Mouse (Mus musculus) layer of hippocampus, postnatal 36 days (tissue): Measurements from ENCODE around the gene Omp. TPM values are rescaled to one million over a fixed set of nuclear protein-coding genes. Genes with fewer than 3 reads are reported as not detected.
"Not testable (repeated sequence)": the region's sequence is repeated elsewhere in the genome, so short reads cannot be mapped to it uniquely, and the experiment has no call there.

ENCODE experiments used
- DNase-seq, 2 experiments: peaks; one replicate each; pipeline ENCODE4 v3.0.0; 2022
- total RNA-seq, 2 experiments: library from RNA; stranded (reverse); gene quantifications; 2 replicates each; pipeline ENCODE4 v1.2.3; 2021

The Omp gene
- total RNA-seq = 1 to 10 TPM; 1.1 to 1.2 TPM

DNA sequence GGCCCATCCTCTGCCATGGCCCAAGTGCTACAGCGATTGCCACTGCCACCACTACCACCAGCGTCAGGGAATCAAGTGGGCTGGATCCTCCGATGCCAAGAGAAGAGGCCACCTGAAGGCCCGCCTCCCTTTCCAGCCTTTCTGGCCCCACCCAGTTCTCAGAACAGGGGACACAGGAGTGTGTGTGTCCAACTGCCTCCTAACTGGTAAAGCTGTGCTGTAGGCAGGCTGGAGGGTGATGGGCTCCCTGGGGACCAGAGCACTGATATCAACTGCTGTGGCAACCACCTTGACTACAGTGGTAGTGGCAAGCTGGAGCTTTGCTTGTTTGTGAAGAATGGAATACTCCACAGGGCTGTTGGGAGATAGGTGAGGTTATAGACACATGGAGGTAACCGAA is at the start of gene Omp:
TSS of gene Omp (minus strand) at position 101 of the 400 bp plus-strand sequence.
- DNase-seq = no peak

DNA sequence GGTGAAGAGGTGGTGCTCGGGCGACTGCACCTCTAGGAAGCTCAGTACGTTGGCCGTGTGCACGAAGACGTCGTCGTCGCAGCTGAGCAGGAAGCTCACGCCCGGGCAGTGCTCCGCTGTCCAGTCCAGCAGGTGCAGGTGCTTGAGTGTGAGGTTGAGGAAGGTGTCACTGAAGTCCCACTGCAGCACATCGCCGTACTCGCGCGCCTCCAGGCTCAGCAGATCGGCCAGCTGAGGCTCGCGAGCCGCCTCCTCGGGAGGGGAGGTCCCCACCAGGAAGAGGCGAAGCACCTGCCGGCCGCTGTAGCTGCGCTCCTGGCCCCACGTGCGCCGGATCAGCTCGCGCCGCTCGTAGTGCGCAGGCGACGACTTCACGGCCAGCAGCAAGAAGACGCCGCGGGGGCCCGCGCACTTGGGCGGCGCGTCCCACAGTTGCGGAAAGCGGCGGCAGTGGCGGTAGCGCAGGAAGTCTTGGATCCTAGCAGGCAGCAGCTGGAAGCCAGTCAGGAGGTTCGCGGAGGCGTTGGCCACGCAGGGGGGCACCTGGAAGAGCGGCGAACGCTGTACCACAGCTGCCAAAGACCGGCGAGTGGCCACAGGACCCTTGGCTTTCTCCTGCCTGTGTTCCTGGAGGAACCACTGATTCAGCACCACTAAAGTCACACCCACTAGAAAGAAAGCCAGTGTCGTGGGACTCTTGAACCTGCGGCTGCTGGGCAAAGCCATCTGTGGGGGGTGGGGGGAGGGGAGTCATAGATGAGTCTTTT is 48.9 kb upstream of the Omp start:
- DNase-seq = peak in 1 of 2 experiments; percentile 22

DNA sequence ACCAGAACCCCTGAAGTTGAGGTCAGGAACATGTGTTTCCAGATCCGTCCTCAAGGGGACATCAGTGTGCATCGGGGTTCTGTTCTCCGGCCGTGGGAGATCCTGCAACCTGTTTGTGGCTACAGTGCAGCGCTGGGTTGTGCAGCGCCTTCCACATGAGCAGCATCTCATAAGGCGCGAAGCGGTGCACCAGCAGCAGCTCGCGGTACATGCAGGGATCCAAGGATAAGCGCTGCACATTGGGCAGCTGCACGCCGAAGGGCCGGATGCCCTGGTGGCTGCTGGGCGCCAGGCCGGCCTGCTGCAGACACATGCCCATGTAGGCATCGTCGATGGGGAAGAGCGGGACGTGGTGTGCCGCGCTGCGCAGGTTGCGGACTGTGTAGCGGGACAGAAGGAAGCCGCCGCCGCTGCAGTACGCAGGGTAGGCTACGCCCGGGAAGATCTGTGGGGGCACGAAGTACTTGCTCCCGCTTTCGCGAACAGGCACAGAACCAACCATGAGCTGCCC is 48.3 kb upstream of the Omp start:
- no peak for DNase-seq

DNA sequence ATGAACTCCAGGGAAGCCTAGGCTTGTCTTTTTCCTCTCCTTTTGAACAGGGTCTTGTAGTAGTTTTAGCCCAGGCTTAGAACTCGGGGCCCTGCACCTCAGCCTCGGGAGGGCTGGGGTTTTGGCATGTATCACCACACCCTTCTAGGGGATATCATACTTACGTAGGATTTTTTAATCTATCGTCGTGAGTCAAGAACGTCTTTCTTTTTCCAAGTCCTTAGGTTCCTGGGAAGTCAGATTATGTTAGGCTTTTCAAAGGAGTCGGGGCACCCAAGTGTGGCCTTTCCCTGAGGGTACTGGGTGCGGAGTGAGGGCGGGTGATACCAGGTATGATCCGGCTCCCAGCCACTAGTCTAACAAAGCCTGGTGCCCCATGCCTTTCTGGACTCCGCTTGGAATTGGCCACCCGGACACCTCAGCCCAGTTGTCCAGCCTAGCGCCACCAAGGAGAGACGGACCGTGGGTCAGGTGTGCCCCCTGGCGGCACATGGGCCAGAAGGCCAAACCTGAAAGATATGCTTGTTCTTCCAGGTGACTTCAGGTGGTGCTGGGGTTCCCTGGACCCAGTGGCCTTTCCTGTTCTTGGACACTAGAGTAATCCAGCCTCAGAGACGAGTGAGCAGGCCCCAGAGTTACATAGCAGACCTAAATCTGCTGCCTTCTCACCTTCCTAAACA is 46.4 kb upstream of the Omp start:
- DNase-seq = no peak

DNA sequence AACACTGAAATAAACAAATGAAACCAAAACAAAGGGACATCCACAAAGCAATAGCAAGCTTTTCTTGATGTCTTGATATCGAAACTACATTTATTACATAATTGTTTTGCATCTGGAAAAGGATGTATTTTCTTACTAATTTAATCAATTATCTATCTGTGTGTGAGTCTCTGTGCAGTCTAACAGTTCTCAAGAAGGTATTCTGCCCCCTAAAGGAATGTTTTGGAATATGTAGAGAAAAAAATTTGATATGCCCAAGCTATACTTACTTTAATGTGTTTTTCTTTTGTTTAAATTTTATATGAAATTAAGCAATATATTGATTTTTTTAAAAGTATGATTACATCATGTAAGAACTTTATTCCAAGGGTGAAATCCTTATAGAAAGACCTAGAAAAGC is 45.3 kb upstream of the Omp start:
- no peak for DNase-seq

DNA sequence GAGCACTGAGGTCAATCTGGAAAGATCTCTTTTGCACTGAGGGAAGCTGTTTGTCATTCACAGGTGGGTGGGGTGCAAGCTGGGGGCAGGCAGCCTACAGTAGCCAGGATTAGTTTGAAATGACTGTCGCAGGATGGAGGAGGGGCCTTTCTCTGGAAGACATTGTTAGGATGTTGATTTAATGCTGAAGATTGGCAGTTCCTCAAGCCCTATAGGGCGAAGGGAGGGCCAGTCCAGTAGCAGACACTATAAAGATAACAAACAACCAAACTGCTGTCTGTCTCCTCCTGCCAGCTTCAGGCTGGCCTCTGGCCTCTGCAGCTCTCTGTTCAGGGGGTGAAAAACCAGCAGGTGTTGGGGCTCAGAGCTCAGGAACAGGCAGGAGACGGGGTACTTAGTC is 44.4 kb upstream of the Omp start:
- no peak for DNase-seq

DNA sequence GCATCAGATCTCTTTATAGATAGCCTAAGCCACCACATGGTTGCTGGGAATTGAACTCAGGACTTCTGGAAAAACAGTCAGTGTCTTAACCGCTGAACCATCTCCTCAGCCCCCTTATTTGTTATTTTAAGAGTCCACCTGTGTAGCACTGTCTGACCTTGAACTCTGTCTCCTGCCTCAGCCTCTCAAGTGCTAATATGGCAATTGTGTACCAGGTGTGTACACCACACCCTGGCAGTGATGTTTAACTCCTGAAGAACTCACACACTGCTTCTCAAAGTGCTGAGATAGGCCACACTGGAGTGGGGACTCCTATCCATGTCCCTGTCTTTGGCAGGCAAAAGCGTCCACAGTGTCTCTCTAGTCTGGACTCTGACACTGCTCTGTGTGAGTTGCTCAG is 43.4 kb upstream of the Omp start:
- no peak for DNase-seq

DNA sequence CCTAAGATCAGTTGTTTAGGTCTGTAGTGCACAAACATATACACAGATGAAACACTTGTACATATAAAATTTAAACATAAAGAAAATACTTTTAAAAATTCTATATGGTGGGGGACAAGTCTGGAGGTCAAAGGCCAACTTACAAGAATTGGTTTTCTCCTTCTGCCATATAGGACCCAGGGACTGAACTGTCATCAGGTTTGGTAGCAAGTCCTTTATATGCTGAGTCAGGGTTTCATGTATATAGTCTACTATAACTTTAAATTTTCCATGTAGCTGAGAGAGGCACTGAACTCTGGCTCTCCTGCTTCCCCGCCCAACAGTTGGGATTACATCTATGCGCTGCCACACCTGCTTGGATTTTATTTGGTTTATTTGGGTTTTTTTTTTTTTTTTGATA is 42.9 kb upstream of the Omp start:
- no peak for DNase-seq

DNA sequence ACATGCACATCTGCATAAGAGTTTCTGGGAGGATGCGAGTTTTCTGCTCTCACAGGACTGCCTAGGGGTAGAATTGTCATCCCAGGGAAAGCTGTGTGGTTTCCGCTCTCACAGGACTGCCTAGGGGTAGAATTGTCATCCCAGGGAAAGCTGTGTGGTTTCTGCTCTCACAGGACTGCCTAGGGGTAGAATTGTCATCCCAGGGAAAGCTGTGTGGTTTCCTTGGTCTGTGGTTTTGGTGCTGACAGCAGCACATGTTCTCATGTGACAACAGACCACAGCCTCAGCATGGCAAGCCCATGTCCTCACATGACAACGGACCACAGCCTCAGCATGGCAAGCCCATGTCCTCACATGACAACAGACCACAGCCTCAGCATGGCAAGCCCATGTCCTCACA is 42.0 kb upstream of the Omp start:
- DNase-seq = not testable (repeated sequence)

DNA sequence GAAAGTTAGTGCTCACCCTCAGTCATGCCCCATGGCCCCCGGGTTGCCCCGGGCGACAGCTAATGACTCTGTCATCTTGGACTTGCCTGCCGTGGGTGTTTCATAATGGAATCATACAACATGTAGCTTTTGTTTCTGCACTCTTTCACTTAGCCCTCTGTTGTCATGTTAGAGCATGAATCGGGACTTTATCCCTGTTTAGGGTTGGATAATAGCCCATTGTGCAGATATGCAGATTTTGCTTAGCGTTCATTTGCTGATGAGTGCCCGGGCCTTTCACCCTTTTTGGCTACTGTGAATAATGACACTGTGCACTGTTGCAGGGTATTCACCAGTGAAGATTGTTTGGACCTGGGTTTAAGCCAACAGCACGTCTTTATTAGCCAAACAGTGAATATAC is 41.3 kb upstream of the Omp start:
- DNase-seq = no peak

DNA sequence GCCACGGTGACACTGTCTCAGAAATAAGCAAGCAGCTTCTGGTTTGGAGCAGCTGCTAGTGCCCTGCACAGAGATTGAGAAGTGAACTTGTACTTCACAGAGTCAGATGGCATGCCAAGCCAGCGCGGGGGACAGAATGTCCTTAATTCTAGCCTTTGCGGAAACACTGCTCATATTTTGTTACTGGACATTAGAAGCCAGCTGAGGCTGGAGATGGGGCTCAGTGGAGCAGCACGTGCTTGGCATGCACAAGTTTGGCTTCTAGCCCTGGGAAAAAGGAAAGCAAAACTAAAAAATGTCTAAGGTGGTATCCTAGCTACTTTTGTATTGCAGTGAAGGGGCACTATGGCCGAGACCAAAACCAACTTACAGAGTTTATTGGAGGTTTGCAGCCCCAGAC is 40.0 kb upstream of the Omp start:
- no peak for DNase-seq

DNA sequence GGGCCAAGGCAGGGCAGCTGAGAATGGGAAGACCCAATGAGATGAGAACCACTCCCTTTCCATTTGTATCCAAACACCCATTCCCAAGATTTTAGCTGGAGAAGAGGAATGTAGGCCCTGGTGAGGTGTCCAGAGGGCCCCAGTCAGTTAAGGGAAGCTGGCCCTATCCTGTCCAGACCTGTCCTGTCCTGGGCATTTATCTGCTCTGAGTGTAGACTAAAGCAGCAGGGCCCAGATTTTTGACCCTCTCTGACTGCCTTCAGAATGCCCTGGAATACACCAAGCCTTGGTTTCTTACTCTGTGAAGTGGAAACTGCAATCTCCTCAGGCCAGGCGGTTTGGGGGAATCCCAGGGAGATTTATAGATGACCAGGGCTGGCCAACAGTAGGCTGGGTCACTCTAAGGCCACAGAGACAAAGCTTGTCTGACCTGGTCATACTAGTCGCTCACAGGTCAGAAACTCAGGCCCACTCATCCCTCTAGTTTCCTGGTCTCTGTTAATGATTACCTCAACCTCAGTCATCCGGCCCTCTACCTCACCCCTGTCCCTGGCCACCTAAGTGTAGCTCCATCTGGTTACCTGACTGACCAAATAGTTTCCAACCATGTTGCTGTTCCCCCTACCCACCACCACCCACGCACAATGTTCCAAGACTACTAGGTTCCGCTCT is 33.4 kb upstream of the Omp start:
- DNase-seq = no peak

DNA sequence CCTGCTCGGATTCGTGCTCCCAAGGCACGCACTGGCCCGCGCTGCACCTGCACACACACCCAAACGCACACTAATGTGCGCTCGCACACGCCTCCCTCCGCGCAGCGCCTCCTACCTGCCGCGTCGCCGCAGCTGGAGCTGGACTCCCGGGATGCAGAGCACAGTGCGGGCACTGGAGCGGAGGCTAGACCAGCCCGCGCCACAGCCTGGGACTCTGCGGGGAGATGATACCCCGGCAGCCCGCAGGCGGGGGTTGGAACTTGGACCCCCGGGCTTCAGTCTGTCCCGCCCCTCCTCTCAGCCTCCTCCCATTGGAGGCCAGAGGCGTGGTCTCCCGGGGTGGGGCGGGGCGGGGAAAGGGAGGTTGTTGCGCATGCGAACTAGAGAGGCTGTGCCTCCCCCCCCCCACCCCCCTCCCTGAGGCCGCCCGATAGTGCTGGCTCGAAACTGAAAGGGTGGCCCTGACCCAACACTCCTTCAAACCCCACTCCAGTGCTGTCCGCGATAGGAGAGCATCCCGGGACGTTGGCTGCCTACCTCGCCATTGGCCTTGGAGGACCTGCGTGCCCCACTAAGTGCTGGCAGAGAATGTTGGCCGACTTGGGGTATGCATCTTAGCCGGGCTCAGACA is 32.7 kb upstream of the Omp start, which contains the start of gene Capn5:
TSS of gene Capn5 (minus strand) at position 346 of the 631 bp plus-strand sequence.
- DNase-seq = peak; percentile 56 to 60

DNA sequence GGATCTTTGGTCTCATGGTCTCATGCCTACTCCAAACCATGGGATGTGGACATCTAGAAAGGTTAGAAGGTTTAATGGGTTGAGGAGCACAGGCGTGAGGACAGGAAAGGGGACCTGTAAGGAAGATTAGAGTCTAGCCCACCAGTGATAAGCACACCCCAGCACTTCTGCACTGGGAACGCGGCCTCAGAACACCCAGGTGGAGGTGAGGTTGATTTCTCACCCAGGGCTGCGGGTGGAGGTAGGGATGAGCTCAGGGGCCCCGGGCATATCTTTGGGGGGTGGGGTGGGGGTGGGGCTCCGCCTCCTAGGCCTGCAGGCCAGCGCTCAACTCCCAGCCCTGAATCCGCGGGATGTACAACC is 32.2 kb upstream of the Omp start:
- DNase-seq = no peak

DNA sequence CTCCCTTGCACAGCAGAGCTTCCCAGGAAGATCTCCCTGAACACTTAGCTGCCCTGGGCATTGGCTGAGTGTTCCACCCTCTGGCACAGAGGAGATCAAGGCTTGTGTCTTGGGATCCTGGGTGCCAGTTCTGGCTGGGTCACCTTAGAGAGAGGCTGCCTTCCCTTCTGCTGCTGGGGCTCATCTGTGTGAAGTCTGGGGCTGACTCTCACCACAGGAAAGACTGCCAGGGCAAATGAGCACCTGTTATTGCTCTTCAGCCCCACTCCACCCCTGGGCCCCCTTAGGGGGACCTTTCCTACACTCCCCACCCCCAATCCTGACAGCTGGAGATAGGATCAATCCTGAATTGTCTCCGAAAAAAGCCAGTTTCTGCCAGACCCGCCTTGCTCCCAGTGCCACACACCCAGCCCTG is 31.8 kb upstream of the Omp start:
- DNase-seq = no peak

DNA sequence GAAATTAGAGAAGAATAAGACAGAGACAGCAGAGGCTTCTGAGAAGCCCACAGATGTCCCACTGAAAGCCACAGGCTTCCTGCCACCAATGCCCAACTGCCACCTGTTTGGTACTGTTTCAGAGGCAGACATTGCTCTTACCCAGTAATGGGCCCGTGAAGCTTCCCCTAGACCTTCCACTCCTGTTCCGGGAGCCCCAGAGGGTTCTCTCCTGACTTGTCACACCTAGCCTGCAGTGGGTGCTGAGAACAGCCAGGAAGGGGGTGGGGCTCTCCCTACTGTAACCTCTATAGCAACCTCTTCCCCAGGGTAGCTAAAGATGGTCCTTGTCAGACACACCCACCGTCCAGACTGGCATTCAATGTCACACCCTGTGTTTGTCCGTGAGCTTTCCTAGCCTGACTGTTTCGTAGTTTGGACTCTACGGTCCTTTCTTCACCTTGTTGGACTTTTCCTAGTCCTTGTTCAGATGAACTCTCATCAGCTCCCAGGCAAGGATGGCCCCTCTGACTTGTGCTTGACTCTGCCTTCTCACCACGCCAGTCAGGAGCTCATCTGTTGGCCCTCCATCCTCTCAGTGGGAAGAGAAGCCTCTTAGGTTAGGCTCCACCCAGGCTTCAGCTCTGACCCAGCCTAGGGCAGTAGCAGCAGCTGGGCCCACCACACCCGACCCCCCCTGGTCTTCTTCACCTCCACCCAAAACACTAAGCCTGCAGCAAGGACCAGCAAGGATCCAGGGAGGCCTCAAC is 31.2 kb upstream of the Omp start:
- DNase-seq = no peak

DNA sequence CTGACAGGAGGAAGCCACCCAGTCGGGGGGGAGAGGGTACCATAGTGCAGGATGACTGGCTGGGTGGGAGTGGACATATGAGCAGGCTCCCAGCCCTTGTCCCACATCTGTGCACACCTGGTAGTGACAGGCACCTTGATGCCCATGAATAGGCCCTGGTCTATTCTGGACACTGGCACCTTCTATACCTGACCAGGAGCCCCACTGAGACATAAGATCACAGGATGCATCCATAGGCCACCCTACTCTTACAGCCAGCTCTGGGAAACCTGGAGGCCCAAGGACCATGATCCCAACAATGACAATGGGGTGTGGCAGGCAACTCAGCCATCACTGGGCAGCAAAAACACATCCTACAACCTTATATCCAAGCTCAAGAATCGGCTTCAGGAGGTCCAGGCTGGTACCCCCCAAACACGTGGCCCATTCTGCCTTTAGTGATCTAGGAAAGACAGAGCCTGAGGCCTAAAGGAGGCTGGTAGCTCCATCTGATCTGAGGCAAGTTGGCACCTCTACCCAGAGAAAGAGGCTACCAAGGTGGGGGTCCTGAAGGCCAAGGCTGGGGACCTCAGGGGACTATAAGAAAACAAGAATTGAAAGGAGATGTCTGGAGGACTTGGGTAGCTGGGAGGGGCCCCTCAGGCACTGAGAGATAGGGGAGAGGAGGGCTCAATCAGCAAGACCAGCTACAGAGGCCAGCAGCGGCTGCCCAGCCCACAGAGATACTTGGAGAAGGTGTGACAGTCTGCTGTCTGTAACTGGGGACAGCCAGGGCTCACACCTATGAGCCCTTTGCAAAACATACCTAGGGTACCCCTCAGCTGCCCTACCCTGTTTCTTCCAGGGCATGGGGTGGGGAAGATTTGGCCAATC is 29.8 kb upstream of the Omp start:
- no peak for DNase-seq

DNA sequence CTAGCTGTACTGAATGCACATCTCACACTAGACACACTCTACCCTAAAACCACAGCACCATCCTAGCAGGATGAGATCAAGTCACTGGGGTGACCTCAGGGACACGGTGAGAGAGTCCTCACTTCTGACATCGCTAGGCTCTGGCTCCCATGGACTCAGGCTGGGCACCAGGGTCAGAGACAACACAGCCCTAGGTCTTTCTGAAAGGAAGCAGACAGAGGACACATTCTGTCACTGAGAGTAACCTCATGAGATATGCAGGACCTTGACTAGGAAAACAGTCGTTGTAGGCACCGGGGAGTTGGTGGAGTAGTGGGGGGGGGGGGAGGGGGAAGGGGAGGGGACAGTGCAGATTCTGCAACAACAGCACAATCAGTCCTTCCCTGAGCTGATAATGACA is 28.1 kb upstream of the Omp start:
- DNase-seq = no peak

DNA sequence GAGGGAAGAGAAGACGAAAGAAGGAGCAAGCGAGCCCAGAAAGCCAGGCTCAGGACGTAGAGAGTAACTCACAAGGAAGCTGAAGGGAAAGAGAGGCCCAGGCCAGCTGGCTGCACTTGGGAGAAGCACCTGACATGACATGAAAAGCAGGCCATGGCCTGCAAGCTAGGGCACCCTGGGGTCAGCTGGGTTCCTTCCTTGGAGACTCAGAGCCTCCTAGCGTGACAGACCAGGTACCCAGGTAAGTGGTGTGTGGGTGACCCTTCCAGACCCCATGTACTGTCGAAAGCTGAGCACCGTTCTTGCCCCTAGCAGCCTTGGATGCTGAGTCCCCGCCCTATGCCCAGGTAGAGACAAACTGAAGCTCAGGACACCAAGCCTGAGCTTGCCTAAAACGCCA is 27.4 kb upstream of the Omp start:
- DNase-seq = no peak

DNA sequence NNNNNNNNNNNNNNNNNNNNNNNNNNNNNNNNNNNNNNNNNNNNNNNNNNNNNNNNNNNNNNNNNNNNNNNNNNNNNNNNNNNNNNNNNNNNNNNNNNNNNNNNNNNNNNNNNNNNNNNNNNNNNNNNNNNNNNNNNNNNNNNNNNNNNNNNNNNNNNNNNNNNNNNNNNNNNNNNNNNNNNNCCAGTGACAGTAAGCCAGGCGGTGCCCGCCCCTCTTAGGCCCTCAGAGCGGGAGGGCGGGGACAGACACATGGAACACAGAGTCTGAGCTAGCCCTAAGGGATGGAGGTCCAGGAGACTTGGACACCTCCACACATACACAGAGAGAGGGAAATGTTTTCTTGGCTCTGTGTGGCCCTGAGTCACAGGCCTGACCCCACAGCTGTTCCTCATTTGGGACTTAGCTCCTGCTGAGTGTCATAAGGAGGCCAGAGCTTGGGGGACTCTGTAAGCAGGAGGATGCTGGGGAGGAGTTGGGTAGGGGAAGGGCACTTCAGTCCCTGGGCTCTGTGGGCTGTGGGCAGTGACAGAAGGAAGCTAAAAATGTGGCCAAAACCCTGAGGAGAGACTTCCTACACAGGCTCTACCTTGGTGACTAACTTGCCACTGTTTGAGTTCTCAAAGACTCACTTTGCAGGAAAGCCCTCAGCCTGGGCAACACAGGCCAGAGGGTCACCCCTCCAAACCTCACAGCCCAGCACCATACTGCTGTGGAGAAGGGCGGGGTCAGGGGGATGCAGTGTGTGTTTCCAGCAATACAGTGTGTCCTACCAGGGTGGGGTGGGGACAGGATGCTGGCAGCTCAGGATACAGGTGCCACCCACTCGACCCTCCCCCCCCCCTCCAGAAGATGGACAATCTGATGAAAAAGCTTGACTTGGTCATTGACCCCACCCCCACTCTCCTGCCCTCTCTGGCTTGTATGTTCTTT is 26.1 kb upstream of the Omp start:
- no peak for DNase-seq
